Mouse (Mus musculus): ENCODE data around the gene Acot5.
"Not testable (repeated sequence)": the region's sequence is repeated elsewhere in the genome, so short reads cannot be mapped to it uniquely, and the experiment has no call there.

Acot5 gene

DNA sequence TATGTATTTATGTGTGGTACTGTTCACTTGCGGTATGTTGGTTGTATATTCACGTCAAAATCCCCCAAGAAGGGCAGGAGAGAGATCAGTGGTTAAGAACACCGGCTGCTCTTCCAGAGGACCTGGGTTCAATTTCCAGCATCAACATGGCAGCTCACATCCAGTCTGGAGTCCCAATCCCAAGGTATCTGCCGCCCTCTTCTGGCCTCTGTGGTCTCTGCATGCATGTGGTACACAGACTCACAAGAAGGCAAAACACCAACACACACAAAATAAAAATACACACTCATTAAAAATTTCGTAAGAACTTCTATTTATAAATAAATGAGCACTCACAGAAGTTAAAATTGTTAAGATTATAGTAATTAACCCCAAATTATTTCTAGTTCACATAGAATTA is 5.9 kb upstream of the Acot5 start:
- DNase-seq: peak; percentile 50

DNA sequence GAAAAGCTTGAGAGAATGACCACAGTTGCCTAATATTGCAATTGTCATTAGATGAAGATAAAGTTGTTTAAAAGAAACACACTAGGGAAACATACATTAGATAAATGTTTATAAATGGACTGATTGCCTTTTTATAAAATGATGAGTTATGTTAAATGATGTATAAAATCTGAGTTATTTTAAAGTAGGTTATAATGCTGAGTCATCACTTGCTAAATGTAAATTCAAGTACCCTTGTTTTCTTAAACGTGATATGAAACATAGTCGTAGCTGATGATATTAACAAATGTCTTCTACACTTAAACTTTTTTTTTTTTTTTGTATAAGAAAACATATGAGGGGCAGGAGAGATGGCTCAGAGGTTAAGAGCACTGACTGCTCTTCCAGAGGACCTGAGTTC is 5.3 kb upstream of the Acot5 start:
- no peak for DNase-seq

DNA sequence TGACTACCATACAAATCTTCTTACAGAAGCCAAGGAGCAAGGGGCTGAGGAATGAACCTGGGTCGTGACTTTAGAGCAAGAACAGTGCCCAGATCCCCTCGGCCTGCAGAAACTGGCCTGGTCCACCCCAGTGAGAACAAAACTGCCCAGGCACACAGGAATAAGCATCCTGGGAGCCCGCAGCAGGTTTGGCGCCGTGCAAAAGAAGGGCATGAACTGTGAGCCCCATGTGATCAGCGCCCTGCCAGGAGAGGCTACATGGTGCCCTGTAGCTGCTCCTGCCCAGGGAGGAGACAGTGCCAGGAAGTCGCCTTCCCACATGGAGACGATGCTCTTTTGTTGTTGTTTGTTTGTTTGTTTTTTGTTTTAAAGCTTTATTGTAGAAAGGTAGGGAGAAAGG is 4.5 kb upstream of the Acot5 start:
- DNase-seq: no peak

DNA sequence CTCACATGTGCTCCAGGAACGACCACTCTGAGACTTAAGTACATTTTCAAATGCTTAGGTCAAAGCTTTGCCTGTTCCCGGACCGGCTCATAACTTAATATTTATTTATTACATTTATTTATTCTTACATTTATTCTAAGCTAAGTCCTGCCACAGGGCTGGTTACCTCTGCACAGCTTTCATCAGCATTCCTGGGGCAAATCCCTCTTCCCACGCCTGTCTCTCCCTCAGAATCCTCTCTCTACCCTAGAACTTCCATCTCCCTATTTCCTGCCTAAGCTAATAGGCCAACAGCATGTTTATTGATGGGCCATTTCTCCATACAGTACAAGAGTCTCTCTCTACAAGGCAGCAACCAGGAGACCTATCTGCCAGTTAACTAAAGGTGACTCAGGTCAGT is 1.4 kb upstream of the Acot5 start:
- no peak for DNase-seq

DNA sequence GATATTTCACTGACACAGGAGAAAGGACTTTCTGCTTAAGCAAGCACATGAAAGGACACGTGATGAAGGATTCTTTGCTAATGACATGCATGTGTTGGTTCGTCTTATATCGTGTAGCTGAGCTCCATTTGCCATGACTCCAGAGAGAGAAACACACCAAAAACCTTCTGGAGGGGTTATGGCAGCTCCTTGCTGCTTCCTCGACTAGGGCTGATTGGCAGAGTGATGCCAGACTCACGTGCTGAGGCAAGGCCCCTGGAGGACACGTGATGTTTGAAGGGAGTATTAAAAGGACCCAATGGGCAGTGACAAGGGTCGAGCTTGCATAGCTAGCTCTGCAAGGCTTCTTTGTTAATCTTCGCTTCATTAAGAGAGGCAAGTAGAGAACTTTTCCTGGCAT is 829 bp upstream of the Acot5 start:
- no peak for DNase-seq

DNA sequence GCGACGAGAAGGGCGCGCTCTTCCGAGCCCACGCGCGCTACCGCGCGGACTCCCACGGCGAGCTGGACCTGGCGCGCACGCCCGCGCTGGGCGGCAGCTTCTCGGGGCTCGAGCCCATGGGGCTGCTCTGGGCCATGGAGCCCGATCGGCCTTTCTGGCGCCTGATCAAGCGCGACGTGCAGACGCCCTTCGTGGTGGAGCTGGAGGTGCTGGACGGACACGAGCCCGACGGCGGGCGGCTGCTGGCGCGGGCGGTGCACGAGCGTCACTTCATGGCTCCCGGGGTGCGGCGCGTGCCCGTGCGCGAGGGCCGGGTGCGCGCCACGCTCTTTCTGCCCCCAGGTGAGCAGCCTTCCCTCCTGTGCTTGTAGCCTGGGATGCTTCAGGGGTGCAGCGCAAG is 457 bp downstream of the Acot5 start:
- DNase-seq: peak; percentile 19

DNA sequence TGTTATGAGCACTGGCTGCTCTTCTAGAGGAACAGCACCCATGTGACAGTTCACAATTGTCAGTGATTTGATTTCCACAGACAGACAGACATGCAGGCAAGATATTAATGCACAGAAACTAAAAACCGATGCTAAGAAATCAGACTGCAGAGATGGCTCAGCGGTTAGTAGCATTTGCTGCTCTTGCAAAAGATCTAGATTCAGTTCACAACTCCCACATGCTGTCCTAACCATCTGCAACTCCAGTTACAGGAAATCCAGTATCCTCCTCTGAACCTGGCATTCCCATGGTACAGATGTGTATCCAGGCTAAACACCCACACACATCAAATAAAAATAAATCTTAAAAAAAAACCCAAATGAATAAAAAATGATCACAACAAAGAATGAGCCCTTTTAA is 2.6 kb downstream of the Acot5 start:
- DNase-seq: no peak

DNA sequence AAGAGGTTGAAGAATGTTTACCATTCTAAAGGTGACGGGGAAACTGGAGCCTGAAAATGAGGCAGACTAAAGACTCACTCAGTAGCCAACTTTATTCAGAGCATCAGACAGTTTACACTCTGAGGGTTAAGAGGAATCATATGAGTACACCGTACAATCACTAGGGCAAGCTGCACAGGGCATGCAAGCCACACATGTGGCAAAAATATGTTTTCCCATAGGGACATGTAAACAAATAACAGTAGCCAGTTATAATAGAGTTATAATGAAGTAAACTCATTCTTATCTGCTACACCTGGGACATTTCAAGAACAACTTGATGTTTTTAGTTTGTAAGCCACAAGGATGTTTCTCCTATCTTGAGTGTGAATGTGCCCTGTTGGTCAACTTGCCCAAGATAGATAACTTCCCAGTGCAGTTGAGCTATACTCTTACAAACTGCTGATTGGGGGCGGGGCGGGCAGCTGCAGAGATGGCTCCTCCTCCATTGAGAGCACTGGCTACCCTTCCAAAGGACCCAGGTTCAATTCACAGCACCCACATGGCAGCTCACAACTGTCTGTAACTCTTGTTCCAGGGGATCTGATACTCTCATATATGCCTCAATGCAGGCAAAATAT is 8.4 kb downstream of the Acot5 start:
- DNase-seq: no peak

DNA sequence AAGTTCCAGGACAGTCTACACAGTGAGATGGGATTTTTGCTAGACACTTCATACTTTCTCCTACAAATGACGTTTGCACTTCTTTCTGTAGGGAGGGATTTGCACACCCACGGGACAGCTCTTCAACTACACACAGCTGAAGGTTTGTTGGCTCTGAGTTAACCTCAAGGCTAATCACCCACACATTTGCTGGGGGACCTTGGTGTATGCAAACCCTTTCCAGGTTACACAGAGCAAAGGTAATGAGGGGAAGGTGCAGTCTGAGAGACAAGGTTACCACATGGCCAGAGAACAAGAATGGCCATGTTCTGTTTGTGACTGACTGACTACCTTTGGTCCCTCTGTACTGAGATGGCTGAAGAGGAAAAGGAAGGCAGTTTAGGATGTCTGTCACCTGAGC is 14.7 kb downstream of the Acot5 start:
- no peak for DNase-seq

DNA sequence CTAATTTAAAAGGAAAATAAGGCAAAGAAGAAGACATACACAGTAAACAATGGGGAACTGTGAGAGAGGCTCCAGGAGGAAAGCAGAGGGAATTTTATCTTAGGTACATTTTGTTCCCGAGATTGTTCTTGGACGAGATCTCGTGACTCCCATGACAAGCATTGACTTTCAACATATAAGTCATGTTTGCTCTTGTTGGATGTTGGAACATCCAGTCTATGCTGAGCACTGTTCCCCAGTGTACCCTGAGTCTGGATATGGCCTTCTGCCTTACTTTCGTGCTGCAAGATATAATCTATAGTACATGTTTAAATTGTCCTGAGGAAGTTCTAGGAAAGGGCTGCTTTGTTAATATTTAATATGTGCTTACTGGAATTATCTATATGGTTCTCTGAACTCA is 15.5 kb downstream of the Acot5 start:
- no peak for DNase-seq

DNA sequence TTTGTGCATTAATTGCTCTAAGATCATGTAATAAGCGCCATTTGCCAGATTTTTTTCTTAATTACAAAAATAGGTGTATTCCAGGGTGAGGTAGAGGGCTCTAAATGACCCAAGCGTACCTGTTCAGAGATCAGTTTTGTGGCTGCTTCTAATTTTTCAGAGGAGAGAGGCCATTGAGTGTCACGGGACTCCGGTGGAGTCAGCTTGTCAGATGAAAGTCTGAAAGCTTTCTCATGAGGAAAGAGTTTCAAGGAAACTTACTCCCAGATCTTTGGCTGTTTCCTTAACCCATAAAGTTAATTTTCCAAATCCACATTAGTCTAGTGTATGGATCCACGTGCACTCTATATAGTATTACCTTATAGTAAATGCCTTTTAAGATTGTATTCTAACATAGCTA is 25.5 kb downstream of the Acot5 start:
- not testable (repeated sequence) for DNase-seq

DNA sequence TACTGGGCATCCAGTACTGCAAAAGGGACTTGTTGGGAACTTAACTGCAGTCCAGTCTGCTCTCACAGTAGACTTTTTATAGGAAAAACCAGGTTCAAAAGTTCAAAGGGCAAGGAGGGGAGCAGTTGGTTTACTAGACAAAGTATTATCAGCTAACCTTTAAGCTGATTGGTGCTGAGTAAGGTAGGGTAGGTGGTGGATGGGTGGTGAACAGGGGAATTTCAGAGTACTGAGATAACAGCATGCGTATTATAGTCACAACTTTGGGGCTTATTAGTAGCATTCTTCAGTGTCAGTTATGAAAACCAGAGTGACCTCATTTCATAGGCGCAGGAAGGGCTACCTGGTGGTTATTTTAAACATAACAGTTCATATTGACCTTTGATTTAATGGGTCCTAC is 30.5 kb downstream of the Acot5 start:
- no peak for DNase-seq

DNA sequence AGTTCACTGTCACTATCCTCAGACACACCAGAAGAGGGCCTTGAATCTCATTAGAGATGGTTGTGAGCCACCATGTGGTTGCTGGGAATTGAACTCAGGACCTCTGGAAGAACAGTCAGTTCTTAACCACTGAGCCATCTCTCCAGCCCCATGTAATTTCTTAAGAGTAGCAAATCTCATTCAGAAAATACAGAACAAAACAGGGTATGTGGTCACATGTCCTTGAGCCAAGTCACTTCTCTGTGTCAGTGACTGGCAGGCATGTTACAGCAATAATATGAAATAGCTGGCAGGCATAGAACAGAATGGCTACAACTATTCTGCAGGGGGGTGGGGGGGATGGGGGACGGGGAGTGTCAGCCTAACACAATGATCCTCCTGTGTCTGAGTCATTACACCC is 30.9 kb downstream of the Acot5 start:
- no peak for DNase-seq

DNA sequence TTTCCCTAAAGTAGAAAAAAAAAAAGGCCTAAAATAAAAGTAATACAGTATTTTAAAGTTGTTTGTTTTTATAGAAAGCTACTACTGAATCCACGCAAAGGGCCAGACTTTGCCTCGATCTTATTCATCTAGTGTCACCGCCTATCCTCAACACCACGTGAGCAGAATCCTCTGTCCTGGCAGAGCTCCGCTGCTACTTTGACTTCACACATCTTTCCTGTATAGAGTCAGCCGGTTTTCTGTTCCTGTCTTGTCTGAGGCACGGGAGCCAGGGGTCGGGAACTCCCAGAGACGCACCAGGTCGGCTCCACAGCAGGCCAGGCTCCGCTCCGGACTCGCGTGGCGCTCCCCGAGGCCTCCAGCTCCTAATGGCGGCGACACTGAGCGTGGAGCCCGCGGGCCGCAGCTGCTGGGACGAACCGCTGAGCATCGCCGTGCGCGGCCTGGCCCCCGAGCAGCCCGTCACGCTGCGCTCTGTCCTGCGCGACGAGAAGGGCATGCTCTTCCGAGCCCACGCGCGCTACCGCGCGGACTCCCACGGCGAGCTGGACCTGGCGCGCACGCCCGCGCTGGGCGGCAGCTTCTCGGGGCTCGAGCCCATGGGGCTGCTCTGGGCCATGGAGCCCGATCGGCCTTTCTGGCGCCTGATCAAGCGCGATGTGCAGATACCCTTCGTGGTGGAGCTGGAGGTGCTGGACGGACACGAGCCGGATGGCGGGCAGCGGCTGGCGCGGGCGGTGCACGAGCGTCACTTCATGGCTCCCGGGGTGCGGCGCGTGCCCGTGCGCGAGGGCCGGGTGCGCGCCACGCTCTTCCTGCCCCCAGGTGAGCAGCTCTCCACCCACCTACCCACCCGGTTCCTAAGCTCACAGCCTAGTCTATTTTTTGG is 31.7 kb downstream of the Acot5 start, which contains the start of gene Acot6:
TSS of gene Acot6 (plus strand) at position 51 of the 889 bp plus-strand sequence.
- DNase-seq: peak; percentile 37

DNA sequence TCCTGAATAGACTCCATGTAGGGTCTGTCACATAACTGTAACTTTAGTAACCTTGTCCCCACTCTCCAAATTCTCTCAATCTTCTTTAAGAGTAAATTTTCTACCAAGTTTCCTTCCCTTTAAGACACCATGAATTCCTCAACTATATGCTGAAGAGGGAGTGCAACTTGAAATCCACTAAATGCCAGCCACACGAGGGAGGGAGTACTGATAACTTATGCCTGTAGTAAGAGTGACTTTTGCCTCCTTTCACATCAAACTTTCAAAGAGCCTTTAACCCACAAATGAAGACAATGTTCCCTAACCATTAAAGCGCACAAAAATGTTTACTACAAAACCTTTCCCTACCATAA is 32.3 kb downstream of the Acot5 start:
- DNase-seq: no peak

DNA sequence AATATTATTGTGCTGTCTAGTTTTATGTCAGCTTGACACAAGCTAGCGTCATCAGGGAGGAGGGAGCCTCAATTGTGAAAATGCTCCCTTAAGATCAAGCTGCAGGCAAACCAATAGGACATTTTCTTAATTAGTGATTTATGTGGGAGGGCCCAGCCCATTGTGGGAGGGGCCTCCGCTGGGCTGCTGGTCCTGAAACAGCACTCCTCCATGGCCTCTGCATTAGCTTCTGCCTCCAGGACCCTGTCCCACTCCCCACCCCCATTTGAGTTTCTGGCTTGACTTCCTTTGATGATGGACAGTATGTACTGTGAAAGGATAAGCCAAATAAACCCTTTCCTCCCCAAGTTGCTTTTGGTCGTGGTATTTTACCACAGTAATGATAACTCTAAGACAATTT is 37.9 kb downstream of the Acot5 start:
- DNase-seq: no peak

DNA sequence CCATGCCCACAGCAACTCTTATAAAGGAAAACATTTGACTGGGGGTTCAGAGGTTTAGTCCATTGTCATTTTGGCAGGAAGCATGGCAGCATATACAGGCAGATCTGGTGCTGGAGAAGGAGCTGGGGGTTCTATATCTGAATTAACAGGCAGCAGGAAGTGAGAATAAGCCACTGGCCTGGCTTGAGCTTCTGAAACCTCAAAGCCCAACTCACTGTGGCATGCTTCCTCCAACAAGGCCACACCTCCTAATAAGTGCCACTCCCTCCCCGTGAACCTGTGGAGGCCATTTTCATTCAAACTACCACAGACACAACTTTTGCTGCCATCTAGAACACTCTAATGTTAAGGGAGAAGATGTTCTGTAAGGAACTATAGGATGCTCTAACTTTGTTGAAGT is 38.6 kb downstream of the Acot5 start:
- DNase-seq: no peak

DNA sequence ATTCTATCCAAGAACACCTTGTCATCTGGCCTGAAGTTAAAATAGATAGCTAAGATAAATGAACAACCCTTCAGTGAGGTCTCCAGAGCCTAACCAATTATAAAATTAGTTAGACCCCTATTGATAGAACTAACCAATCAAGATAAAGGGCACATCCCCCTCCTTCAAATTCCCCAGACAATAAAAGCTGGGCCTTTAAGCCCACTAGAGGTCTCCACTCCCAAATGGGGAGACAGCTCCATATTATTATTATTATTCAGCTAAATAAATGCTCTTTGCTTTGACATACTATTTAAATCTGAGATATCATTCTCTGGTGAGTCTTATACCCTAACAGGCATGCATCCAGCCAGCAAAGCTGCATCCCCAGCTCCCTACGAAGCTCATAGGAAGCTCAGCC is 40.8 kb downstream of the Acot5 start:
- no peak for DNase-seq

DNA sequence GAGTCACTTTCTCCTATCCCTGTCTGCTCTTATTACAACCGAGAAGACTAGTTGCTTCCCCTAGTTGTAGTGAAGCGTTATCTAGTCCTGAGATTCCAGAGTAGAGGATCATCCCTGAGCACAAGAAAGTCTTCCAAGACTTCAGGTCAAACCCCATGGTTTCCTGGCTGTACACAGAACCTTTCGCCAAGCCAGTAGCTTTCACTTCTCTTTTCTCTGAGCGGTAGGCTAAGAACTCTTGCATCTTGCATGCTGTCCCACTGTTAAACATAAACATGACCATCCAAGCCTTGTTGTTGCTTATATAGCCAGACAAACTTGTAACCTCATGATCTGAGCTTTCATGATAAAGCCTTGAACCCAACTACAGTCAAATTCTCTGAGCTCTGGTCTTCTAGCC is 41.7 kb downstream of the Acot5 start:
- DNase-seq: no peak

DNA sequence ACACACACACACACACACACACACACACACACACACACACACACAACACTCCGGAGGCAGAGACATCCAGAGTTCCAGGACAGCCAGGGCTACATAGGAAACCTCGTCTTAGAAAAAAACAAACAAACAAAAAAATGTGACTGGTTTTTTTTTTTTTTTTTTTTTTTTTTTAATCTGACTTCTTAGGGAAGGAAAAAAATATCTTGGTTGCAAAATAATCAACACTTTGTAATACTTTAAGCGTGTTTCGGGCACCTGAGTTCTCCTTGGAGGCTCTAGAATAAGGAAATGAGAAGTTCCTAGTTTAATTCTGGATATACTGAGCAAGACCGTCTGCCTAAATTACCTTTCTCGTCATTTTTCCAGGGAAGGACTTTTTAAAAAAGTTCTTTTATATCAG is 44.6 kb downstream of the Acot5 start:
- no peak for DNase-seq

DNA sequence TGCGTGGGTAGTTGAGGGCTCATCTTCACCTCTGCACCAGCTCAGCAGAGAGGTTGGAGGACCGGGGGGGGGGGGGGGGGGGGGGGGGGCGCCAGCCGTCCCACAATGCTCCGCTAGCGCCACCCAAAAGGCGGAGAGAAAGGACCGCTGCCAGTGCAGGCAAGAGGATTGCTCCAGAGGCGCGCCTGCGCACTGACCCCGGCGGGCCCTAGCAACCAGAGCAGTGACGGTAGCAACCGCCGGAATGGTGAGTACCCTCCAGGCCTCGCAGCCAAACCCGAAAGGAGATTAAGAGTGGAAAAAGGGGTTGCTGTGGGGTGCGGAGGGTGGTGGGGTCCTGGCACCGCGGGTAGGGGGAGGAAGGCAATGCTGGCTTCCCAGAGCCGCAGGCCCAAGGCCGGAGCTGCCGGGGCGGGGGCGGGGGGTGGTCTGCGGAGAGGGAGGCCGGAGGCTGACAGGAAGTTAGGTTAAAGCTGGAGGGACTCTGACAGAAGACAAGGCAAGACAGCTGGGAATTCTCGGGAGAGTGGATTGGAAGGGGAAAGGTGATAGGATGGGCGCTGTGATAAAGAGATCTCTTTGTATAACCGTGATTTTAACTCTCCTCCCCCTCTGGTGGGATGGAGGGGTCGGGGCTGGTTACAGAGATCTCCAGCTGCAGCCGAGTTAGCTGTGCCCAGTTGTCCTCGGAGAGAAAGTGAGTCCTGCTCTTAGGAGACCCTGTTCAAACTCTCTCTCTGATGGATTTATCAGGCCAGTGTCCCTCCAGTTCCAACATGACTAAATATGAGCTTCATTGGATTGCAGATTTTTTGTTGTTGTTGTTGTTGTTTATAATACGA is 45.2 kb downstream of the Acot5 start, which contains the start of gene Dnal1:
TSS of gene Dnal1 (plus strand) at position 214 of the 842 bp plus-strand sequence.
- peak; percentile 94 for DNase-seq

DNA sequence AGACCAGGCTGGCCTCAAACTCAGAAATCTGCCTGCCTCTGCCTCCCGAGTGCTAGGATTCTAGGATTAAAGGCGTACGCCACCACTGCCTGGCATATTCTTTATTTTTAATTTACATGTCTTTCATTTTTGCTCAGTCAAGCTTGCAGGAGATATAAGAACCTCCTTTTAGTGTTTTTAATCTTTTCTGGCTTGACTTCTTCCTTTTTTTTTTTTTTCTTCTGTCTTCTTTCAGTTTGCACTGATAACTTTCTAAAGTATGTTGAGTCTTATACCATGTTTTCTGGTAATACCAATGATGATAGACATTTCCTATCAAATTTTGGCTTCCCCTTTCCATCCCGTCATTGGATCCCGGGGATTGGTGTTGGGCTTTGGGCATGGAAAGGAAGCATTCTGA is 50.5 kb downstream of the Acot5 start:
- no peak for DNase-seq

Measured in lung, postnatal 36 days (tissue).